Mouse (Mus musculus) megakaryocyte, embryonic 14.5 days (primary cell): ENCODE results near the gene Zmym4. TPM values are rescaled to one million over a fixed set of nuclear protein-coding genes. Genes with fewer than 3 reads are reported as not detected.

Experiments used
- H3K27me3 ChIP-seq: replicated peaks from 2 replicates; pipeline ENCODE3; 2012; ENCODE audit warnings: inconsistent platforms
- H3K36me3 ChIP-seq: replicated peaks from 2 replicates; pipeline ENCODE3; 2012; ENCODE audit warnings: low read length, inconsistent platforms, mixed read lengths
- H3K4me1 ChIP-seq: 2 replicates; pipeline ENCODE4 v1.6.1; 2012; ENCODE audit warnings: inconsistent platforms
- H3K4me3 ChIP-seq: replicated peaks from 2 replicates; pipeline ENCODE3; 2012; ENCODE audit warnings: moderate library complexity, mild to moderate bottlenecking, inconsistent platforms
- H3K9me3 ChIP-seq: 2 replicates; pipeline ENCODE4 v1.6.1; 2012; ENCODE audit warnings: inconsistent platforms
- FLI1 ChIP-seq: IDR thresholded peaks from 2 replicates; pipeline ENCODE4 v1.6.1; 2012; ENCODE audit warnings: low read length, inconsistent platforms, mixed read lengths
- GATA1 ChIP-seq: IDR thresholded peaks from 3 replicates; pipeline ENCODE4 v1.6.1; 2012; ENCODE audit warnings: mixed read lengths, low read length, inconsistent platforms, borderline replicate concordance
- polyA plus RNA-seq: library from polyadenylated mRNA; stranded (reverse); fragments of >175 nt; gene quantifications from 2 replicates; pipeline ENCODE4 v1.2.3, GENCODE M21; 2012; ENCODE audit warnings: low replicate concordance; ENCODE audit not compliant: insufficient read depth

Gene Zmym4
- polyA plus RNA-seq, 1 experiment: 0.69 TPM

- no peak for TF ChIP-seq FLI1
- peaks cover 83% of the 10 kb centered on the region for H3K36me3 ChIP-seq
- no peaks in the 10 kb centered on the region for H3K9me3 ChIP-seq
Measured at GRCm38 (mm10) chr4:126860268-126860986, 107.5 kb downstream of the Zmym4 start.

GRCm38 (mm10) chr4:126852971-126853370 lies 115.0 kb downstream of the Zmym4 start:
- Histone ChIP-seq H3K9me3 (0 out of 2 replicates have a peak, but pooled peaks cover 4% of the 10 kb centered on the region), H3K4me1 (peaks cover 63% of the 10 kb centered on the region), H3K27me3 (no peaks in the 10 kb centered on the region), H3K36me3 (peaks cover 88% of the 10 kb centered on the region), H3K4me3 (no peak overlapping the region)
- TF ChIP-seq FLI1 (no peak), GATA1 (no peak)

More at GRCm38 (mm10) chr4:126860268-126860986, 107.5 kb downstream of the Zmym4 start:
- H3K27me3 ChIP-seq: no peaks in the 10 kb centered on the region
- no peak overlapping the region for H3K4me3 ChIP-seq
- peaks cover 52% of the 10 kb centered on the region for H3K4me1 ChIP-seq

GRCm38 (mm10) chr4:126850778-126851080 lies 117.2 kb downstream of the Zmym4 start:
- no peak for TF ChIP-seq GATA1
- TF ChIP-seq FLI1: no peak
- Histone ChIP-seq H3K27me3 (no peaks in the 10 kb centered on the region), H3K4me3 (no peak overlapping the region), H3K9me3 (0 out of 2 replicates have a peak, but pooled peaks cover 4% of the 10 kb centered on the region), H3K4me1 (peaks cover 65% of the 10 kb centered on the region), H3K36me3 (peaks cover 93% of the 10 kb centered on the region)

GRCm38 (mm10) chr4:126850019-126850777 lies 117.7 kb downstream of the Zmym4 start:
- peaks cover 95% of the 10 kb centered on the region for H3K36me3 ChIP-seq
- peaks cover 65% of the 10 kb centered on the region for H3K4me1 ChIP-seq
- H3K9me3 ChIP-seq: 0 out of 2 replicates have a peak, but pooled peaks cover 4% of the 10 kb centered on the region
- no peaks in the 10 kb centered on the region for H3K27me3 ChIP-seq
- peak overlapping the region; percentile 62 for H3K4me3 ChIP-seq
- TF ChIP-seq GATA1 (no peak), FLI1 (no peak)

GRCm38 (mm10) chr4:126846971-126847370 lies 121.0 kb downstream of the Zmym4 start:
- peaks cover 97% of the 10 kb centered on the region for H3K36me3 ChIP-seq

GRCm38 (mm10) chr4:126845664-126846063 lies 122.3 kb downstream of the Zmym4 start:
- Histone ChIP-seq H3K27me3 (no peaks in the 10 kb centered on the region), H3K4me1 (peaks cover 43% of the 10 kb centered on the region), H3K36me3 (peaks cover 97% of the 10 kb centered on the region), H3K9me3 (0 out of 2 replicates have a peak, but pooled peaks cover 4% of the 10 kb centered on the region), H3K4me3 (no peak overlapping the region)
- TF ChIP-seq FLI1: no peak
- TF ChIP-seq GATA1: no peak

More at GRCm38 (mm10) chr4:126846971-126847370, 121.0 kb downstream of the Zmym4 start:
- Histone ChIP-seq H3K4me1 (peaks cover 48% of the 10 kb centered on the region), H3K4me3 (no peak overlapping the region), H3K27me3 (no peaks in the 10 kb centered on the region), H3K9me3 (0 out of 2 replicates have a peak, but pooled peaks cover 4% of the 10 kb centered on the region)
- TF ChIP-seq GATA1: no peak
- no peak for TF ChIP-seq FLI1

GRCm38 (mm10) chr4:126842911-126843310 lies 125.0 kb downstream of the Zmym4 start:
- H3K27me3 ChIP-seq: no peaks in the 10 kb centered on the region
- peaks cover 98% of the 10 kb centered on the region for H3K36me3 ChIP-seq

GRCm38 (mm10) chr4:126840996-126841560 lies 126.9 kb downstream of the Zmym4 start:
- Histone ChIP-seq H3K9me3 (no peaks in the 10 kb centered on the region), H3K36me3 (peaks cover 97% of the 10 kb centered on the region), H3K4me3 (no peak overlapping the region), H3K4me1 (peaks cover 14% of the 10 kb centered on the region), H3K27me3 (no peaks in the 10 kb centered on the region)
- TF ChIP-seq GATA1 (no peak), FLI1 (no peak)

More at GRCm38 (mm10) chr4:126842911-126843310, 125.0 kb downstream of the Zmym4 start:
- Histone ChIP-seq H3K4me3 (no peak overlapping the region), H3K4me1 (peaks cover 24% of the 10 kb centered on the region), H3K9me3 (no peaks in the 10 kb centered on the region)
- no peak for TF ChIP-seq FLI1
- TF ChIP-seq GATA1: no peak

GRCm38 (mm10) chr4:126839873-126840272 lies 128.1 kb downstream of the Zmym4 start:
- Histone ChIP-seq H3K4me1 (peaks cover 14% of the 10 kb centered on the region), H3K36me3 (peaks cover 97% of the 10 kb centered on the region), H3K27me3 (no peaks in the 10 kb centered on the region), H3K9me3 (no peaks in the 10 kb centered on the region), H3K4me3 (no peak overlapping the region)
- TF ChIP-seq FLI1 (no peak), GATA1 (no peak)

GRCm38 (mm10) chr4:126838799-126839198 lies 129.1 kb downstream of the Zmym4 start:
- Histone ChIP-seq H3K4me3 (no peak overlapping the region), H3K36me3 (peaks cover 97% of the 10 kb centered on the region), H3K27me3 (no peaks in the 10 kb centered on the region), H3K4me1 (peaks cover 14% of the 10 kb centered on the region), H3K9me3 (no peaks in the 10 kb centered on the region)
- TF ChIP-seq GATA1: no peak
- TF ChIP-seq FLI1: no peak
